Mouse (Mus musculus) pancreas, adult 10 weeks (tissue): ENCODE data around the gene Tmem208. TPM values are rescaled to one million over a fixed set of nuclear protein-coding genes. Genes with fewer than 3 reads are reported as not detected.

ENCODE experiments used
- polyA plus RNA-seq: library from polyadenylated mRNA; stranded (reverse); fragments of 350-450 nt; fragmentation: Illumina TruSeq; extraction: RNeasy Lipid Tissue Mini Kit (QIAGEN cat#74804); gene quantifications from one replicate; pipeline ENCODE4 v1.2.3, GENCODE M21; 2015; ENCODE audit warnings: low read depth, low replicate concordance; ENCODE audit not compliant: insufficient read depth

Gene Tmem208
- 35.7 TPM for polyA plus RNA-seq

GRCm38 (mm10) chr8:105326141-105326672 is at the start of gene Tmem208, which contains the start of gene Lrrc29:
Gene Tmem208, plus strand, starts transcription at chr8:105326354.
Gene Lrrc29, minus strand, starts transcription at chr8:105326278.

GRCm38 (mm10) chr8:105289805-105290460 is 36.2 kb upstream of the Tmem208 start, which contains the start of gene 4931428F04Rik:
Gene 4931428F04Rik, minus strand, starts transcription at chr8:105289864.

GRCm38 (mm10) chr8:105295895-105296573 is 30.1 kb upstream of the Tmem208 start, which contains the start of gene Exoc3l:
Gene Exoc3l, minus strand, starts transcription at chr8:105296101.

GRCm38 (mm10) chr8:105297511-105298192 is 28.5 kb upstream of the Tmem208 start, which contains the start of gene E2f4:
Gene E2f4, plus strand, starts transcription at chr8:105297663.

GRCm38 (mm10) chr8:105305211-105306145 is 20.7 kb upstream of the Tmem208 start, which contains the start of gene Elmo3:
Gene Elmo3, plus strand, starts transcription at chr8:105305601.

GRCm38 (mm10) chr8:105347428-105348221 is 21.5 kb downstream of the Tmem208 start, which contains the start of gene Fhod1:
Gene Fhod1, minus strand, starts transcription at chr8:105347953.

GRCm38 (mm10) chr8:105348450-105349095 is 22.4 kb downstream of the Tmem208 start, which contains the start of gene Slc9a5:
Gene Slc9a5, plus strand, starts transcription at chr8:105348843.

GRCm38 (mm10) chr8:105373032-105373431 is 46.9 kb downstream of the Tmem208 start, which contains the start of gene Plekhg4:
Gene Plekhg4, plus strand, starts transcription at chr8:105373274.

Other genes with a start within 250 kb of the Tmem208 start
- gene Ces3b, start 242.6 kb upstream of the Tmem208 start, polyA plus RNA-seq: not detected
- gene Ces4a, start 194.6 kb upstream of the Tmem208 start, polyA plus RNA-seq: not detected
- gene Cbfb, start 155.7 kb upstream of the Tmem208 start, polyA plus RNA-seq: 4.9 TPM
- gene D230025D16Rik, start 101.2 kb upstream of the Tmem208 start, polyA plus RNA-seq: 9.7 TPM
- 3.1 TPM for gene B3gnt9, start 71.2 kb upstream of the Tmem208 start, polyA plus RNA-seq
- gene Tradd, start 61.7 kb upstream of the Tmem208 start, polyA plus RNA-seq: 5.1 TPM
- gene Fbxl8, start 61.7 kb upstream of the Tmem208 start, polyA plus RNA-seq: 1.3 TPM
- 2.9 TPM for gene Hsf4, start 56.6 kb upstream of the Tmem208 start, polyA plus RNA-seq
- 0.33 TPM for gene Nol3, start 50.2 kb upstream of the Tmem208 start, polyA plus RNA-seq
- 0.63 TPM for gene 4931428F04Rik, start 36.5 kb upstream of the Tmem208 start, polyA plus RNA-seq
- 5.2 TPM for gene Exoc3l, start 30.3 kb upstream of the Tmem208 start, polyA plus RNA-seq
- gene E2f4, start 28.7 kb upstream of the Tmem208 start, polyA plus RNA-seq: 15.0 TPM
- 15.3 TPM for gene Elmo3, start 20.8 kb upstream of the Tmem208 start, polyA plus RNA-seq
- gene Lrrc29, start 76 bp upstream of the Tmem208 start, polyA plus RNA-seq: 2.0 TPM
- gene Fhod1, start 21.6 kb downstream of the Tmem208 start, polyA plus RNA-seq: 7.3 TPM
- gene Slc9a5, start 22.5 kb downstream of the Tmem208 start, polyA plus RNA-seq: 0.61 TPM
- gene Plekhg4, start 46.9 kb downstream of the Tmem208 start, polyA plus RNA-seq: not detected
- not detected for gene Kctd19, start 87.1 kb downstream of the Tmem208 start, polyA plus RNA-seq
- gene Lrrc36, start 87.2 kb downstream of the Tmem208 start, polyA plus RNA-seq: 1.6 TPM
- gene Tppp3, start 145.2 kb downstream of the Tmem208 start, polyA plus RNA-seq: 31.3 TPM
- 13.1 TPM for gene Zdhhc1, start 170.5 kb downstream of the Tmem208 start, polyA plus RNA-seq
- not detected for gene Hsd11b2, start 192.4 kb downstream of the Tmem208 start, polyA plus RNA-seq
- 29.8 TPM for gene Atp6v0d1, start 239.7 kb downstream of the Tmem208 start, polyA plus RNA-seq